Mouse (Mus musculus) MEL (cell line): ENCODE measurements at regions not wholly inside any gene's neighbourhood (a gene's known extent, or its start where the extent isn't known, plus 50 kb on each side); places are given as distances from the start of the nearest gene placed in this dataset.

ENCODE experiments used
- DNase-seq: peaks from one replicate; pipeline ENCODE4 v3.0.0; 2011; ENCODE audit warnings: low read depth, low spot score
- H3K27ac ChIP-seq: 2 replicates; pipeline ENCODE4 v1.5.1; 2012; ENCODE audit warnings: low read depth, mild to moderate bottlenecking, control low read depth, low read length, moderate library complexity; ENCODE audit not compliant: control insufficient read depth
- H3K27me3 ChIP-seq, 2 experiments: fragments of 150-350 bp in 1 of 2; sonication (generic) in 1 of 2; 2 replicates each; pipeline ENCODE4 v1.6.1; 2012; ENCODE audit warnings: low read length in 2 of 2, mild to moderate bottlenecking in 2 of 2, improper control_type of control experiment in 1 of 2, moderate library complexity in 1 of 2; ENCODE audit not compliant: insufficient read depth in 2 of 2, control insufficient read depth in 1 of 2
- H3K36me3 ChIP-seq, 2 experiments: 2 replicates each; pipeline ENCODE4 v1.6.1; 2012 to 2014; ENCODE audit warnings: low read length in 2 of 2, improper control_type of control experiment in 1 of 2, inconsistent platforms in 1 of 2, mild to moderate bottlenecking in 1 of 2; ENCODE audit not compliant: insufficient read depth in 2 of 2, control insufficient read depth in 1 of 2
- H3K4me1 ChIP-seq, 2 experiments: fragments of 150-350 bp in 1 of 2; sonication (generic) in 1 of 2; 2 replicates each; pipeline ENCODE4 v1.6.1; 2012; ENCODE audit warnings: low read length in 2 of 2, improper control_type of control experiment in 1 of 2, mild to moderate bottlenecking in 1 of 2; ENCODE audit not compliant: insufficient read depth in 2 of 2, control insufficient read depth in 1 of 2
- H3K4me3 ChIP-seq, 2 experiments: fragments of 150-350 bp in 1 of 2; sonication (generic) in 1 of 2; 2 replicates each; pipeline ENCODE4 v1.5.1; 2012; ENCODE audit warnings: low read depth in 2 of 2, low read length in 2 of 2, mild to moderate bottlenecking in 2 of 2, moderate library complexity in 2 of 2, control low read depth in 1 of 2, improper control_type of control experiment in 1 of 2; ENCODE audit not compliant: control insufficient read depth in 1 of 2, insufficient read depth in 1 of 2
- H3K79me2 ChIP-seq: 2 replicates; pipeline ENCODE4 v1.6.1; 2012; ENCODE audit warnings: mild to moderate bottlenecking, low read length, moderate library complexity; ENCODE audit not compliant: control insufficient read depth, poor library complexity, insufficient read depth
- H3K9ac ChIP-seq: 2 replicates; pipeline ENCODE4 v1.6.1; 2012; ENCODE audit warnings: low read depth, mild to moderate bottlenecking, control low read depth, low read length, moderate library complexity; ENCODE audit not compliant: control insufficient read depth, poor library complexity, severe bottlenecking
- H3K9me3 ChIP-seq: fragments of 150-350 bp; sonication (generic); replicated peaks from 2 replicates; pipeline ENCODE4 v1.6.1; 2012; ENCODE audit warnings: mild to moderate bottlenecking, low read length, improper control_type of control experiment, moderate library complexity; ENCODE audit not compliant: insufficient read depth
- BHLHE40 ChIP-seq: IDR thresholded peaks from 2 replicates; pipeline ENCODE4 v1.6.1; 2012; ENCODE audit warnings: low read depth, mild to moderate bottlenecking, inconsistent platforms, low read length, improper control_type of control experiment, borderline replicate concordance
- CHD1 ChIP-seq: IDR thresholded peaks from 2 replicates; pipeline ENCODE4 v1.6.1; 2012; ENCODE audit warnings: low read depth, mild to moderate bottlenecking, inconsistent platforms, low read length, improper control_type of control experiment
- CHD2 ChIP-seq: IDR thresholded peaks from 2 replicates; pipeline ENCODE4 v1.6.1; 2011; ENCODE audit warnings: low read length, improper control_type of control experiment
- CTCF ChIP-seq, 3 experiments: IDR thresholded peaks in 2 of 3; conservative IDR thresholded peaks in 1 of 3; 2 replicates each; pipeline ENCODE4 v1.5.1; 2011 to 2012; ENCODE audit warnings: low read length in 3 of 3, low read depth in 2 of 3, mild to moderate bottlenecking in 2 of 3, improper control_type of control experiment in 1 of 3, inconsistent platforms in 1 of 3, mixed read lengths in 1 of 3, moderate library complexity in 1 of 3; ENCODE audit not compliant: control insufficient read depth in 1 of 3, insufficient read depth in 1 of 3, poor library complexity in 1 of 3, severe bottlenecking in 1 of 3
- E2F4 ChIP-seq: IDR thresholded peaks from 2 replicates; pipeline ENCODE4 v1.6.1; 2011; ENCODE audit warnings: low read depth, low read length, improper control_type of control experiment, borderline replicate concordance
- ETS1 ChIP-seq: IDR thresholded peaks from 2 replicates; pipeline ENCODE4 v1.6.1; 2012; ENCODE audit warnings: low read depth, mild to moderate bottlenecking, inconsistent platforms, low read length, improper control_type of control experiment, moderate library complexity
- GABPA ChIP-seq: IDR thresholded peaks from 2 replicates; pipeline ENCODE4 v1.6.1; 2012; ENCODE audit warnings: low read depth, mild to moderate bottlenecking, inconsistent platforms, low read length, improper control_type of control experiment, moderate library complexity
- GATA1 ChIP-seq: IDR thresholded peaks from 2 replicates; pipeline ENCODE4 v1.6.1; 2011; ENCODE audit warnings: low read depth, low read length, improper control_type of control experiment
- HCFC1 ChIP-seq: IDR thresholded peaks from 2 replicates; pipeline ENCODE4 v1.6.1; 2012; ENCODE audit warnings: low read depth, mild to moderate bottlenecking, inconsistent platforms, low read length, improper control_type of control experiment, moderate library complexity
- JUND ChIP-seq: IDR thresholded peaks from 2 replicates; pipeline ENCODE4 v1.6.1; 2011; ENCODE audit warnings: low read depth, mild to moderate bottlenecking, improper control_type of control experiment, low read length
- KAT2A ChIP-seq: conservative IDR thresholded peaks from 2 replicates; pipeline ENCODE4 v1.6.1; 2012; ENCODE audit warnings: low read depth, low read length, improper control_type of control experiment, inconsistent platforms
- MAX ChIP-seq: IDR thresholded peaks from 2 replicates; pipeline ENCODE4 v1.6.1; 2011; ENCODE audit warnings: low read length, improper control_type of control experiment
- RAD21 ChIP-seq: IDR thresholded peaks from 2 replicates; pipeline ENCODE4 v1.6.1; 2011; ENCODE audit warnings: mild to moderate bottlenecking, low read depth, low read length, improper control_type of control experiment
- TBP ChIP-seq: IDR thresholded peaks from 2 replicates; pipeline ENCODE4 v1.8.0; 2011; ENCODE audit warnings: low read depth, low read length, improper control_type of control experiment
- USF1 ChIP-seq: IDR thresholded peaks from 2 replicates; pipeline ENCODE4 v1.6.1; 2014; ENCODE audit warnings: low read depth, mild to moderate bottlenecking, inconsistent platforms, low read length, improper control_type of control experiment, moderate library complexity
- USF2 ChIP-seq, 2 experiments: IDR thresholded peaks; 2 replicates each; pipeline ENCODE4 v1.6.1; 2011 to 2012; ENCODE audit warnings: improper control_type of control experiment in 2 of 2, low read length in 2 of 2, borderline replicate concordance in 1 of 2, inconsistent platforms in 1 of 2, low read depth in 1 of 2, mild to moderate bottlenecking in 1 of 2; ENCODE audit not compliant: insufficient read depth in 1 of 2
- ZC3H11A ChIP-seq: IDR thresholded peaks from 2 replicates; pipeline ENCODE4 v1.6.1; 2012; ENCODE audit warnings: low read depth, mild to moderate bottlenecking, inconsistent platforms, low read length, improper control_type of control experiment
- ZNF384 ChIP-seq: IDR thresholded peaks from 2 replicates; pipeline ENCODE4 v1.6.1; 2012; ENCODE audit warnings: low read depth, mild to moderate bottlenecking, inconsistent platforms, low read length, improper control_type of control experiment

DNA sequence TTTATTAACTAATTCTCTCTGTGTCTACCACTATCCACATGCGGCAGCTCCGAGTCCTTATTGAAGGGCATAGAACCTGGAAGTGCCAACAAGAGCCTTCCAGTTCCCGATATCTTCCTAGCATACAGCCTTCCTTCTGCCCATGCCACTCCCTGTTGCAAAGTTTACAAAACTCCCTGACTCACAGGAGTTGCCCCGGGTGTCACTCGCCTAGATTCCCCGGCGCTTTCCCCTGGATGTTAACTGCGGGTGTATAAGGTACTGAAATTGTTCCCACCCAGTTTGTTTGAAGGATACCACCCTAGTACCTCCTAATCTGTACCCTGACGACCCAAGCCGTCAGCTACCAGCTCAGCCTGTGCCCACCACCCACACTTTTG lies 125.7 kb upstream of the Arid1b start:
- no peak for TF ChIP-seq MAX
- TF ChIP-seq E2F4, result no peak
- no peak for TF ChIP-seq GABPA
- TF ChIP-seq KAT2A, result no peak
- no peak for TF ChIP-seq CTCF (IDR thresholded peaks at IDR 0.05 in 2 of 3, conservative IDR thresholded peaks at IDR 0.05 in 1 of 3; ENCODE audit: control insufficient read depth in 1 of 3, insufficient read depth in 1 of 3, low read depth in 2 of 3, low read length in 3 of 3, poor library complexity in 1 of 3, severe bottlenecking in 1 of 3)
- no peak for TF ChIP-seq CHD1
- no peak for TF ChIP-seq GATA1
- TF ChIP-seq USF1, result no peak
- no peak for TF ChIP-seq CHD2
- no peak for TF ChIP-seq BHLHE40
- TF ChIP-seq JUND, result no peak
- TF ChIP-seq USF2 (IDR thresholded peaks at IDR 0.05; ENCODE audit: borderline replicate concordance in 1 of 2, insufficient read depth in 1 of 2, low read depth in 1 of 2, low read length in 2 of 2), result no peak
- no peak for TF ChIP-seq ZNF384
- Histone ChIP-seq H3K4me1 (no peaks in the 10 kb centered on the region), H3K4me3 (no peak overlapping the region), H3K27me3 (peaks cover 0 to 5% of the 10 kb centered on the region in 2 experiments; a peak in 2 of 4 replicates), H3K36me3 (no peaks in the 10 kb centered on the region), H3K9me3 (no peaks in the 10 kb centered on the region), H3K9ac (no peak overlapping the region), H3K27ac (no peak overlapping the region), H3K79me2 (no peaks in the 10 kb centered on the region)
- no peak for DNase-seq

DNA sequence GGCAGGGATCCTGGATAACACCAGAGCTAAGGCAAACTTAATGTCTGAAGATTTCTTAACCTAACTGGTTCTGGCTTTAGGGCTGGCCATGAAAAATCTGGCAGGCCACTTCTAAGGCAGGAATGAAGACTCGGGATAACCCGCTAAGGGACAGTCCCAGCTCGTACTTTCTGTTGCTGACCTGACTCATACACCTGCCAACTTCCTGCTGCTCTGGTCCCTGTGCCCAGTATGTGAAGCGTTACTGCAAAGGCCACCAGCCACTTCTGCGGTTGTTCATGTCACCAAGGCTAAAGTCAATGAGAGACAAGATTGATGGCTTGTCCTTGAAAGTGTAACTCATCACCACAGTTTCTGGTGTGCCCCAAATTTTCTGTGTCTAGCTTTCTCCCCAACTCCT lies 125.3 kb upstream of the Arid1b start:
- H3K27me3 ChIP-seq, result peaks cover 0 to 5% of the 10 kb centered on the region in 2 experiments; a peak in 2 of 4 replicates
- TF ChIP-seq ETS1 (no peak), ZC3H11A (no peak), HCFC1 (no peak), GABPA (no peak), KAT2A (no peak), GATA1 (no peak), TBP (no peak), RAD21 (no peak)

More for the DNA sequence above, 125.3 kb upstream of the Arid1b start:
- Histone ChIP-seq H3K9ac (no peak overlapping the region), H3K4me3 (no peak overlapping the region), H3K79me2 (no peaks in the 10 kb centered on the region), H3K27ac (no peak overlapping the region), H3K36me3 (no peaks in the 10 kb centered on the region), H3K4me1 (no peaks in the 10 kb centered on the region), H3K9me3 (no peaks in the 10 kb centered on the region)
- no peak for DNase-seq
